Mouse (Mus musculus) cerebellum, adult 2 months (tissue): Measurements from ENCODE around the gene Nlgn1.

Experiments
- CTCF ChIP-seq: fragments of 200-500 bp; IDR thresholded peaks from 2 replicates; pipeline ENCODE4 v1.5.1; 2011; ENCODE audit warnings: low read depth, mild to moderate bottlenecking, control low read depth, low read length, moderate library complexity, borderline replicate concordance; ENCODE audit not compliant: insufficient read depth
- POLR2A ChIP-seq: fragments of 200-500 bp; IDR thresholded peaks from 2 replicates; pipeline ENCODE4 v1.6.1; 2011; ENCODE audit warnings: low read length, control low read depth, borderline replicate concordance; ENCODE audit not compliant: insufficient read depth

DNA sequence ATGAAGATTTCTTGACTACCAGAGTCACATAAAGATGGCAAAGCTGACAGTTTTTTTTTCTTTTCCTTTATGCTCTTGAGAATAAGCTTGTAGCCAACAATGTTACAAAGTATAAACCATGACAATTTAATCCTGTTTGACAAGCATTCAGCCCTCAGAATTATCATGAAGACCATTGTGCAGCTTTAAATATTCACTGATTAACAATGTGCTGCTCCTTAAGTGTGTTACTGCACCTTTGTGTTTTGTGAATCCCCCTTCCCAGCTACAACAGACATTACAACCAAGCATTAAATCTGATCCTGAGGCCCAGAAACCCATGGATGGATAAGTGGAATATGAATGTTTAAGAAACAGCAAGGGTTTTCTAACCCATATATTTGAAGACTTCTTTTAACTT is 434.8 kb downstream of the Nlgn1 start:
- TF ChIP-seq POLR2A (no peak), CTCF (no peak)
